Mouse (Mus musculus) testis, adult 2 months (tissue): ENCODE results near the gene Fosb. TPM values are rescaled to one million over a fixed set of nuclear protein-coding genes. Genes with fewer than 3 reads are reported as not detected.

Experiments
- H3K27ac ChIP-seq: fragments of 200-500 bp; 2 replicates; pipeline ENCODE4 v1.5.1; 2012; ENCODE audit warnings: low read depth, low read length; ENCODE audit not compliant: control insufficient read depth, insufficient read depth
- H3K27me3 ChIP-seq: fragments of 200-500 bp; 2 replicates; pipeline ENCODE4 v1.6.1; 2012; ENCODE audit warnings: mild to moderate bottlenecking, low read length, moderate library complexity; ENCODE audit not compliant: control insufficient read depth, insufficient read depth
- H3K36me3 ChIP-seq: fragments of 200-500 bp; 2 replicates; pipeline ENCODE4 v1.6.1; 2012; ENCODE audit warnings: mild to moderate bottlenecking, low read length; ENCODE audit not compliant: control insufficient read depth, insufficient read depth
- H3K4me1 ChIP-seq: fragments of 200-500 bp; 2 replicates; pipeline ENCODE4 v1.6.1; 2012; ENCODE audit warnings: low read length; ENCODE audit not compliant: control insufficient read depth, insufficient read depth
- H3K4me3 ChIP-seq: fragments of 200-500 bp; 2 replicates; pipeline ENCODE4 v1.5.1; 2012; ENCODE audit warnings: low read depth, mild to moderate bottlenecking, low read length, moderate library complexity, mixed read lengths; ENCODE audit not compliant: control insufficient read depth
- CTCF ChIP-seq: fragments of 200-500 bp; IDR thresholded peaks from 2 replicates; pipeline ENCODE4 v1.5.1; 2012; ENCODE audit warnings: low read depth, mild to moderate bottlenecking, inconsistent platforms, low read length, moderate library complexity; ENCODE audit not compliant: control insufficient read depth, insufficient read depth, insufficient replicate concordance
- POLR2A ChIP-seq: fragments of 200-500 bp; IDR thresholded peaks from 2 replicates; pipeline ENCODE4 v1.6.1; 2012; ENCODE audit warnings: low read depth, mild to moderate bottlenecking, inconsistent platforms, low read length, moderate library complexity; ENCODE audit not compliant: control insufficient read depth
- polyA plus RNA-seq: library from polyadenylated mRNA; depleted of rRNA; stranded (reverse); fragments of >200 nt; gene quantifications from 2 replicates; pipeline ENCODE4 v1.2.3, GENCODE M21; 2012

Gene Fosb
- polyA plus RNA-seq, 1 experiment: 3.9 TPM

GRCm38 (mm10) chr7:19270509-19271237, 39.2 kb downstream of the Fosb start:
- peaks cover 26% of the 10 kb centered on the region for H3K4me1 ChIP-seq
- peak overlapping the region; percentile 92 for H3K4me3 ChIP-seq
- H3K27ac ChIP-seq: peak overlapping the region; percentile 12; the same call in 1 of the 2 replicates
- TF ChIP-seq CTCF: no peak
- no peak for TF ChIP-seq POLR2A
- H3K27me3 ChIP-seq: no peaks in the 10 kb centered on the region
- no peaks in the 10 kb centered on the region for H3K36me3 ChIP-seq

DNA sequence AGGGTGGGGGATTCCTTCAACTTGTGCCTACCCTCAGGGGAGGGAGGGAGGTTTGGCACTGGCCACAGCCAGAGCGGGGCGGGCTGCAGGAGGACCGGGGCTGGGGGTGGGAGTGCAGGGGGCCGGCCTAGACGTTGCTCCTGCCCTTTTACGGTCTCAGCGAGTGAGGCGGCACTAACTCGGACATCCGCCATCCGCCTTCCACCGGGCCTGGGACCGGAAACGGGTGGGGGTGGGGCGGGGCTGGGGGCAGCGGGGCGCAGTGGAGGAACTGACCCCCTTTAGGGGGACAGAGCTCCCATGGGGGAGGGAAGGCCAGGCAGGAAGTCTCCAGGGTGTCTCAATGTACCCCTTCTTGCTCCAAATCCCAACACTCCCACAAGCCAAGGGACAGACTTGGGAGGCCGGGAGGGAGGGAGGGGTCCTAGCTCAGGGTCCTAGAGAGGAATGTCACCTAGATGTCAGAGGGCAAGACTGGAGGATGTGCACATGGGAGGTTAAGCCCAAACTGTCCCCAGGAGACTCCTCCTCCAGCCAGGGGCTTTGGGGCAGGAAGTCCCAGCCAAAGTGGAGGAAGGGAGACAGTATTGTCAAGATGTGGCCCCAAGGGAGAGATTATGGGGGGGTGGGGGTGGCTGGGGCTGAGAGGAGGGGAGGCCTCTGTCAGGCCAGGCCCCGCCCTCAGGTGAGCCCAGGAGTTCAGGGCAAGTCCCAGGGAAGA, 40.0 kb downstream of the Fosb start:
- H3K27me3 ChIP-seq: no peaks in the 10 kb centered on the region
- H3K27ac ChIP-seq: peak overlapping the region; percentile 0; the same call in 1 of the 2 replicates
- peak overlapping the region; percentile 2; the same call in 1 of the 2 replicates for H3K4me3 ChIP-seq
- peaks cover 26% of the 10 kb centered on the region for H3K4me1 ChIP-seq
- H3K36me3 ChIP-seq: no peaks in the 10 kb centered on the region
- no peak for TF ChIP-seq CTCF
- no peak for TF ChIP-seq POLR2A

GRCm38 (mm10) chr7:19268993-19269681, 40.7 kb downstream of the Fosb start:
- Histone ChIP-seq H3K36me3 (no peaks in the 10 kb centered on the region), H3K27ac (peak overlapping the region; percentile 0; the same call in 1 of the 2 replicates), H3K4me3 (0 out of 2 replicates have a peak overlapping the region, but pooled peaks have one; percentile 1), H3K27me3 (no peaks in the 10 kb centered on the region), H3K4me1 (peaks cover 26% of the 10 kb centered on the region)
- TF ChIP-seq POLR2A (no peak), CTCF (no peak)

GRCm38 (mm10) chr7:19267051-19267450, 42.8 kb downstream of the Fosb start:
- no peak overlapping the region for H3K27ac ChIP-seq
- no peak overlapping the region for H3K4me3 ChIP-seq
- peaks cover 20% of the 10 kb centered on the region for H3K4me1 ChIP-seq
- TF ChIP-seq CTCF (no peak), POLR2A (no peak)
- no peaks in the 10 kb centered on the region for H3K27me3 ChIP-seq
- no peaks in the 10 kb centered on the region for H3K36me3 ChIP-seq

DNA sequence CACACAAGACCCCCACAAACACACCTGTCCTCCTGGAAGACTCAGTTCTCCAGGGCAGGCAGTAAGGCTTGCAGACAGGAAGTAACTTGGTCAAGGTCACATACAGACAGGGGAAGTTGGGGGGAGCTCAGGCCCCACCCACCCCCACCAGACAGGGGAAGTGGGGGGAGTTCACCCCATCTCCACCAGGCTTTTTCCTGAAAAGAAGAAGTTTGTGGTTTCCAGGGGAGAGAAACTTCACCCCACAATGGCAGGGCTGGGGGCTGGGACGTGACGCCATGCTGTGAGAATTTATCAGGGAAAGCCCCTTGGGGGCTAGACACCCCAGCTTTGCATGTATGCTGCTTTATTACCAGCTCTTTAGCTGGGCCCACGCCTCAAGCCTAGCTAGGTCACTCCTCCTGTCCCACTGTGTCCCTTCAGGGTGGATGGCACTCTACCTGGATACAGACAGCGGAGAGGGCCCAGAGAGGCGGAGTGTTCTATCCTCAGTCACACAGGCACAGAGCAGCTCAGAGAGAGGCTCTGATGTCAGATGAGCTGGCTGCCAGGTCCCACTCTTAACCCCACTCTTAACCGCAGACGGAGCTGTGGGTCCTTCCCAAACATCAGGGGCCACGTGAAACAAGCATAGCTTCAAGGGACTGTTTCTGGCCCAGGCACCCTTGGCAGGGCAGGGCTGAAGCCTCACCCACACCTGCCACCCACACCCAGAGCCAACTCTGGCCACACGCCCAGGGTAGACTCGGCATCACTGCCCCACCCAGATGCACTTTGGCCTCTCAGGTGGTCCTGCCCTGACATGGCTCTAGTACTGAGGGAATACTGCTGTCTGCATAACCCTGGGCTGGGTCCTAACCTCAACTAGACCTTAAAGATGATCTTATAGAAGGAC, 43.7 kb downstream of the Fosb start:
- Histone ChIP-seq H3K27ac (no peak overlapping the region), H3K36me3 (no peaks in the 10 kb centered on the region), H3K27me3 (no peaks in the 10 kb centered on the region), H3K4me1 (peaks cover 12% of the 10 kb centered on the region), H3K4me3 (no peak overlapping the region)
- TF ChIP-seq POLR2A: no peak
- no peak for TF ChIP-seq CTCF

DNA sequence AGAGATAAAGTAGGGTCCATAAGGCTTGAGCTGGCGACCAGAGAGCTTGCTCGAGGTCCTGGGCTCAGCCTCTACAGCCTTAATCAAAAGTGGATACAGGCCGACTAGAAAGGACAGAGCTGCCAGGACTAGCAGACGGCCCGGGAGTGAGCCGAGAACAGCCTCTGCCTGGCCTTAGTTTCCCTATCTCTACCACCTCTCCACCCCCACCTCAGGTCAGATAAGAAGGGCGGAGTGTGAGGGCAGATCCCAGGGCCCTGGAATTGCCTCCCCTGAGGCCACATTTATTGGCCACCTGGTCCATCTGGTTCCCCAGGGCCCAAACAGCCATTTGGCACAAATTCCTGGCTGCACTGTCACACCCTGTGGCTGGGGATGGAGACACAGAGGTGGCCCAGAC, 44.7 kb downstream of the Fosb start:
- TF ChIP-seq POLR2A (no peak), CTCF (no peak)
- Histone ChIP-seq H3K27ac (no peak overlapping the region), H3K4me1 (peaks cover 4% of the 10 kb centered on the region; the same call in 1 of the 2 replicates), H3K36me3 (no peaks in the 10 kb centered on the region), H3K4me3 (no peak overlapping the region), H3K27me3 (no peaks in the 10 kb centered on the region)
